Mouse (Mus musculus) mesoderm, embryonic 11.5 days (tissue): Measurements from ENCODE around the gene Exd2.
A peak's percentile ranks its signal among the peaks of the same experiment; 100 is the strongest.

Experiments used
- DNase-seq: peaks from one replicate; pipeline ENCODE4 v3.0.0-alpha.2; 2012; ENCODE audit warnings: low read depth, low spot score

Exd2 gene

DNA sequence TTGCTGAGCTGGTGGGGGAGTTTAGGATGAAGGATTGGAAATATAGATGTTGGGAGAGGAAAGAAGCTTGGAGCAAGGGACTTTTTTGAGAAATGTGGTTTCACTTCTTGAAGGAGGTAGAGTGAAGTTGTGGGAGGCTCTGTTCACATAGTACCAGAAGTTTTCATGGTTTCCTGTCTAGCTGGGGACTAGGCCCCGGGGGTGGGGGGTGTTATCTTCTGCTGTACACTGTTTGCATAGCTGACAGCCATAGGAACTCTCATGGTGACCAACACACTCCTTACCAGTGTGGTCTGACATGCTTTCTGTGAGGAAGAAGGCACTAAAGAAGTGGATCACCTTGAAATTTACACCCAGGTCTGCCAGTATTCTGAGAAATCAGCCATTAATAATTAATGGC, 32.8 kb downstream of the Exd2 start:
- DNase-seq, result no peak

DNA sequence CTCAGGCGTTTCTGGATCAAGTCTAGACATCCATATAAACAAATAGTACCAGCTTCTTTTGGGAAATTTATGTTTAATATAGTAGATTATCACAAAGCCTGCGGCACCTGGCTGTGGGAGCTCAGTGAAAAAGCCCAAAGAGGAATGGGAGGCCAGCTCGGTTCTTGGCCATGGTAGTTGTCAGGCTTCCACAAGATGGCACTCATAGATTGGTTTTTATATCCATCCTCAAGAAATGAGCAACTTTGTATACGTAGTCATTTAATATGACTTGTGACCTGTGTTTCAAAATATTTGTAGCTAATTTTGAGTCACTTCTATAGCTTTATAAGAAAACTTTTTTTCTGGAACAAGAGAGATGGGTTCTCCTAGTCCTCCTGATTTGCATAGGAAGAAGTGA, 35.5 kb downstream of the Exd2 start:
- DNase-seq, result no peak

DNA sequence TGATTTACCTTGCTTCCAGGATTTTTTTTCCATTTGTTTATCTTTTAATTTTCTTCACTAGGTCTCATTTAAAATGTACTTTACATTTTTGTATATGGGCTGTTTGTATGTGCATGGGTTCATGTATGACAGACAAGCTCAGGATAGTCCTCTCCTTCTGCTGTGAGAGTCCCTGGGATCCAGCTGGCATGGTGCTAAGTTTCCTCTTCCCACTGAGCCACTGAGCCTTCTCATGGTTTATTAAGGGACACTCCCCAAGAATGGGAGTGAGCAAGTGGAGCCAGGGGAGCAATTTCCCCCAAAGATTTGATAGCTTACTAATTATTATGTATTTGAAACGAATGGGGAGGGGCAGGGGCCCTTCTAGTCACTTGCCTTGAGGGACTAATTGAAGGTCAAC, 37.6 kb downstream of the Exd2 start:
- DNase-seq, result no peak

DNA sequence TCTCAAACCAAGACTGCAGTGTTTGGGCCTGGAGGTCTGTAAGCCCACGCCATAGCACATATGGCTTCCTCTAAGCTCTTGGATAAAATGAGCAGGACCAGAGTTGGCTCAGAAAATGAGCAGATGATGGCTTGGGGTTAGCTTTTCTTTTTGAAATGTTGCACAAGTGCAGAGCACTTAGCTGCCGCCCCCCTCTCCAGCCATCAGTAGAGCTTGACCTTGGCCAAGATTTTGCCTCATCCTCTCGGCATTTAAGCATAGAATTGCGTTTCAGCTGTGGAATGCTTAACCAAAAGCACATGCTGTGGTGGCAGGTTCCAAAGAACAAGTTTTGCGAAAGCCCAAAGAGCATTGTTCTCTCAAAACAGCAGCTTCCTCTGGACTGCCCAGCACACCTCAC, 41.8 kb downstream of the Exd2 start:
- DNase-seq, result no peak

DNA sequence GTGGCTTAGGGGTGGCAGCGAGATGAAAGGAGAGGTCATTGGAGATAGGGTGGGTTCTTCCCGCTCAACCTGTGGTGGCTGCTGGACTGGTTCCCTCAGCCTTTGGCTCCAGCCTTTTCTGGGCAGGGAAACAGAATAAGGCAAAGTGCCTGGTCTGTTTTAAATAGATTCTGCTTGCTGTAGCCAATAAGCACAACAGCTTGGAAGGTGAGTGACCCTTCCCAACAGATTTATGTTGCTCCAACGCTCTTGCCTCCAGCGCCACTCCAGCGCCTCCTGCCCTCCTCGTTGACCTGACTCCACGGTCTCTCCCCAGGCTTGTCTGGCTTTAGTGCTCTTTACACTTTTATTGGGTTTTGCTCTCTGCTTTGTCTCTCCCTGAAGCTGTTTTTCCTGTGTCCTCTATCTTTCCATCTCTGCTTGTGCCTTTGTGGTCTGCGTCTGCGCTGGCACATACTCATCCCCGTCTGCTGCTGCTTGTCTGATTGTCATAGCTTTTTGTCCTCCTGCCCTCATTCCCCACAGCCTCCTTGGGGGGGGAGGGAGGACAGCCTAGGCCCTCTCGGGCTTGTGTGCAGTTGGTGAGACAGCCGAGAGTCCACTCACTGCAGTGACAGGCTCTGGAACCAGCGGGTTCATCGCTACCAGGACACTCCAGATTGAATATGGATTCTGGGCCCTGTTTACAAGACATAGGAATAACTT, 44.3 kb downstream of the Exd2 start:
- peak; percentile 36 for DNase-seq

DNA sequence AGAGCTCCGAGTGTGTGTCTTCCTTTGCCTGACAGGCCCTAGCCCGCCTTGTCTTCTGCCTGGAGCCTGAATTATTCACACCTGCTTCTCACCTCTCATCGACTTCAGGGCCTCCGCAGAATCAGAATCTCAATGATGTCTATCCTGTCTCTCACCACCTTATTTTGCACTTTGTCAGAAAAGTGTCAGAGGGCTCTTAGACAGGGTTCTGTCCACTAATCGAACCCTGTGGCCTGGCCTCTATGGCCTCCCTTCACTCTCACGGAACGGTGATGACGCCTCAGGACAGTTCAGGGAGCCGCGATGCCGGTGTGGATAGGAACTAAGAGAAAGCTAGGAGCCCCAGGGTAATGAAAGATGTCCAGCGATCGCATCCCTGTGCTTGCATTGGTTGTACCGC, 55.1 kb downstream of the Exd2 start, which contains the start of gene Galnt16:
Gene Galnt16, plus strand, starts transcription at position 301 of the 400 bp plus-strand sequence.
- DNase-seq, result no peak

DNA sequence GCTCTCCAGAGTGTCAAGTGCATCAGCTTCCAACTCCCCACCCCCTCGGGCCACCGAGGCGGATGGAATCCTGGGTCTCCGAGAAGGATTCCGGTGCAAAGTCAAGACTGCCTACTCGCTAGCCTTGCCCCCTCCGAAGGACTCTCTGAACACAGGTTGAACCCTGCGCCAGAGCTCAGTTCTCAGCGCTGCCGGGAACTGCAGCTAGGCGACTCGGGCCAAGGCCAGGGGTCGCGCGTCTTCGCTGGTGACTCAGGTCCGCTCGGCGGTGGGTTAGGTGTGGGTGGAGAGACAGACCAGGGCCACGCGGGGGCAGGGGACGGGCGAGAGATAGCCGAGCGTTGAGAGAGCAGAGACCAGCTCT, 55.5 kb downstream of the Exd2 start:
- DNase-seq, result peak; percentile 55

DNA sequence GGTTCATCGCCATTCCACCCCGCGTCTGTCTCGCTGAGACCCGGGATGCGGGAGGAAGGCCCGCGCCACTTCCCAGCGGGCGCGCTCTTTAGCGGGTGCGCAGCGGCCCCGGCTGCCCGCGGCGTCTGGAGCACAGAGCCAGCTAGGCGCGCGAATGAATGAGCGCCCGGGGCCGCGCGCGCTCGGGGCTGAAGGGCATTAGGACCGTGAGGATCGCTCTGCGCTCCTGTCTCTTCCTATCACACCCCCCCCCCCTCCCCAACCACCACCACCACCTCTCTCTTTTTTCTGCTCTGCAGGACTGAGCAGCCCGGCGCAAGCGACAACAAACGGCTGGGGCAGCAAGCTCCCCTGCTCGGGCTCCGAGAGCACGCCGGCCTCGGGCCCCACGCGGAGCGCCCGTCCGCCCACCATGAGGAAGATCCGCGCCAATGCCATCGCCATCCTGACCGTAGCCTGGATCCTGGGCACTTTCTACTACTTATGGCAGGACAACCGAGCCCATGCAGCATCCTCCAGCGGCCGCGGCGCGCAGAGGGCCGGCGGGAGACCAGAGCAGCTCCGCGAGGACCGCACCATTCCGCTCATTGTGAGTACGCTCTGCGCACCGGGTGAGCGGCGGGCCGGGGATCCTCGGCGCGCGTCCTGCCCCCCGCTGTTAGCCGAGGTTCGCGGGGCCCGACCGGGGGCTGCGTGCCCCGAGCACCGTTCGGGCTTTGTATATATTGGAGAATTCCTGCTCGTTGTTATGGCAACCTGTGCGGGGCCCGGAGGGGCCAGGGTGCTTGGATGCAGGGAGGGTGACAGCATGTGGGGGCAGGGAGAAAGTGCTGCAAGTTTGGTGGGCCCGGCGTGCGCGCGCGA, 56.1 kb downstream of the Exd2 start:
- peak; percentile 77 for DNase-seq

DNA sequence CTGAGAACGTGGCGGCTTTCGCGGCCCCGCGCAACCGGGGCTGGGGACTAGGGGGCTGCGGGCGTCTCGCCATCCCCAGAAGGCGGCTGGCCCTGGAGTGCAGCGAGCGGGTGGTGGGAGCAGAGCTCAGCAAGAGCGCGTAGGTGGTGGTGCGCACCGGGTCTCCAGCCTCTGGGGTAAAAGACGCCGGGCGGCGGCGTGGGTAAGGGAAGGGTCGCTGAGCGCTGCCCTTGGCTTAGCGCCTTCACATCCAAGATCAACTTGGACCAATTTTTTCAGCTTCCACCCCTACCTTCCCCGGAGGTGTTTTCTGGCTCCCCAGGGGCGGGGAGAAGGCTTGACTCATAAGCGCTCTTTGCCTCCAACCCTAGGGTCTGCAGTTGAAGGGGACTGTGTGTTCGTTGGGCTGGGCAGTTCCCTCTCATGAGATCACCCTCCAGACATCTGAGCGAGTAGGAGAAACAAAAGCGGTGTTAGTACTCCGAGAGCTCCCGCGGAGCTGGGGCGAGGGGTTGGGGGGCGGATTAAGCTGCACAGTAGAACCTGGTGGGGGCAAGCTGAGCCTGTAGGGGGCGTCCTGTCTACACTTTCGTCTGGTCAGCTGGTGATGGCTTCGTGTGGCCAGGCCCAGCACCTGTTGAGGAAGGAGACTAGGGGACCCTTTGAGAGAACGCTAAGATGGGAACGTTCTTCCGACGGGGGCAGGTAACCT, 56.9 kb downstream of the Exd2 start:
- DNase-seq, result peak; percentile 71

DNA sequence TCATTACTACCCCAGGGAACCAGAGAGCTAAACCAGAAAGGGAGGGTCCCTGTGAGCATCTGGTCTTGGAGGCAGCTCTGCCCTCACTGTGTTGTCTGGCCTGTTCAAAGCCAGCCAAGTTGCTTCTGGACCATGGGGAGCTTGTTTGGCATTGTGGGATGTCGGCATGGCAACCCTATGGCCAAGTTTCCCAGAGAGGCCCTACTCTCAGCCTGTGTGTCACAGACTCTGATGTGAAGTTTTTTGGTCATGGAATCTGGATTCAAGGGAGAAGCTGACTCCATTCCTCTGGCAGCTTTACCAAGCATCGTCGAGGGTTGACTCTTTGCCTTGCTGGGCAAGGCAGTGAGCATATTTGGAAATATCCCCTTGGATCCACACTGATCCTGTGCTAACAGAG, 59.1 kb downstream of the Exd2 start:
- no peak for DNase-seq

DNA sequence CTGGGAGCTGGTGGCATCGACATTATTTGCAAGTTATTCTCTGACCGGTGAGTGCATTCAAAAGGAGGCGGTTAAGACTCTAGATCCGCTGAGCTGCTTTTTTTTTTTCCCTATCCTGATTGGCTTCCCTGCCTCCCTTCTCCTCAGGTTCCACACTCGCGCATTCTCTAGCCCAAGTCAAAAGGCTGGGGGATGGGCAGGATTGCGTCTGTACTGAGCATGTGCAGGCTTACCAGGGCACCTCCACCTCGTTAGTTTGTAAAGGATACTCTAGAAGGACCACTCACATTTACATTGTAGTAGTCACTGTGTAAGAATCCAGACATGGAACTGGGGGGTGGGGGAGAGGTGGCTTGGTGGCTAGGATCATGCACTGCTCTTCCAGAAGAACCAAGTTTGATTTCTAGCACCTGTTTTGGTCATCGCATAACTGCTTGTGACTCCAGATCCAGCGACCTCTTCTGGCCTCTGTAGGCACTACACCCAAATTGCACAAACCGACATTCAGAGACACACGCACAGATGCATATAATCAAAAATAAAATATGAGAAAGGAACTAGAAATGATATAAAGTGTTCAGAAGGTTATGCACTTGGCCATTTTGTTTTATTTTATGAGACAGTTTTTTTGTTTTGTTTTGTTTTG, 61.5 kb downstream of the Exd2 start:
- peak; percentile 56 for DNase-seq

DNA sequence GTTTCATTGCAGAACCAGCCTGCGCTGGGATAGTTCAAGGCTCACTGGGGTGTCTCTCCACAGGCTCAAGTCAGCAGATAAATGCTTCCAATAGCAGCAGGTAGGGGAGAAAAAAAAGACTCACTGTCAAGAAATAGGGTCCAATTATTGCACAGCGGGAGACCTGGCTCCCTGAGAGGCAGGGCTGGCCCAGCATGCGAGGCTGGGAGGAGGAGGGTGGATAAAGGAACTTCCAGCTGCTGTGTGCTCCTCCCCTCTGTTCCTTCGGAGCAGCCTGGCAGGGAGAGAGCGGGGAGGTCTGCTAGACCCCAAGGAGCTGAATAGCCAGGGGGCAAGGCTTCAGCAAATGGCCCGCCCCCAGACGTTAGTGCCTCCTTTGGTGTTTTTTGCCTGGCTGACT, 62.6 kb downstream of the Exd2 start:
- DNase-seq, result no peak

DNA sequence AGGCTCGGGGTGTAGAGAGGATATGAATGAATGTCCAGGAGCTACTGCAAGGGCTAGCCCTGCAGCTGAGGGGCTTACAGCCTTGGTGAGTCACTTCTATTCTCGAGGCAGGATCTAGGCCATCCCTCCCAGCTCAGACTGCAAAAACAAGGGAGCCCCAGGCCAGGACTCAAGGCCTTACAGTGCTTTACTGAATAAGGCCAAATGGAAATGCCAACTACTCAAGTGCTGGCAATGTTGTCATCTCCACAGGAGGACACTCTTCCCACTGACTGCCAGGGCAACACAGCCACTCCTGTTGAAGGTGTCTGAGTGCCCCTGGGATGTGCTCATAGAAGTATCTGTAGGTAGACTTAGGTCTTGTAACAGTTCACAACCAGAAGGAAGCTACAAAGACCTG, 63.6 kb downstream of the Exd2 start:
- DNase-seq, result no peak

DNA sequence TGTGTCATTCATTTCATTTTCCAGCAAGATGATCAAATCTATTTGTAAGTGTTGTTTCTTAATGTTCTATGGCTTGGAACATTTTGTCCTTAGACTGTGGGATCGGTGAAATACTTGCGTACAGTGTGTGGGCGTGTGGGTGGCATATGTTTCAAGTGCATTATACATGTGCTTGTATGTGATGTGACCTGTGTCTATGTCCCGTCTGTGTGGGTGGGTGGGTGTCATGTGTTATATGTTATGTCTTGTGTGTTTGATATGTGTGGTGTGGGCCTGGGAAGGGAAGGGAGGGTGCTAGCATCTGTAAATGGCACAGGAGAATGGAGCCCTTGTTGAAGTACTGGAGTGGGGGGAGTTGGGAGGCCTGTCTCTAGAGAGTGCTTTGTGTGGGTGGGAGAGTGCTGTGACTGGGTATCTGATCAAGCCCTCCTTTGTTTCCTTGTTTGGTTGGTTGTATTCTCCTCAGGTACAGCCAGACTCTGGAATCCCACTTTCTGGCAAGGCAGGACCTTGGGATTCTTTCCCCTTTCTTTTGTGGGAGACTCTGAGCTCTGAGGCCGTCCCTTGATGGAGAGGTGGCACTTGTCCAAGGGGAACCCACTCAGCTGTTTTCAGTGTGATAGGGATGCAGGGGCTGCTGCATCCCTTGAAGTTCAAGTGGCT, 65.0 kb downstream of the Exd2 start:
- no peak for DNase-seq

DNA sequence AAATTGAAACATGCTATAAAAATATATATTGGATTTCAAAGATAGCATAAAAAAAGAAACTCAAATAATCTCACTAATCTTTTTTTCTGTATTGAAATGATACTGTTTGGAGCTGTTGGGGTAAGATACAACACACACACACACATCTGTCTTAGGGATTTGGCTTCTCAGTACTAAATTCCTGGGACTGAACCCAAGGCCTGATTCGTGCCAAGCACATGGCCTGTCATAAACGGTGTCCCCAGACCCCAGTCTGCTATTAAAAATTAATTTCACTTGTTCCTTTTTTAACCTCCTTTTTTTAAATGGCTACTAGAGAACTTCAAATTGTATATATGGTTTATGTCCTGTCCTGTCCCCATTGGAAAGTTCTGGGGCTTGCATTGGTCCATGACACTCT, 67.2 kb downstream of the Exd2 start:
- no peak for DNase-seq

DNA sequence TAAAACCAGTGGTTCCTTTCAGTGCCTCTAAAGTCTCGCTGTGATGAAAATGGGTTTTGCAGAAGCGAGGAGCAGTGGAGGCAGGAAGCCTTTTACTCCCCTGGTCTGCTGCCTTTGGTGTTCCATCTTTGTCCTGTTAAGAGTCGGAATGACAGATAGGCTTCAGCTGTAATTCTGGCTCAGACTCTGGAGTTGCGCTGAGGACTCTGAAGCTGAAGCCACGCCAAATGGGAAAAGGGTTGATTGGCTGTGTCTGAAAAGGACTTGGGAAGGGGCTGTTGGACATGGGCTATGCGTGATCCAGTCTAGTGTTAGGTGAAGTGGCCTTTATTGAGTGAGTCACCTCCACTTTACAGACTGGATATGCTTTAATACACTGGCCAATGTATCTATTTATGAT, 67.7 kb downstream of the Exd2 start:
- DNase-seq, result no peak

DNA sequence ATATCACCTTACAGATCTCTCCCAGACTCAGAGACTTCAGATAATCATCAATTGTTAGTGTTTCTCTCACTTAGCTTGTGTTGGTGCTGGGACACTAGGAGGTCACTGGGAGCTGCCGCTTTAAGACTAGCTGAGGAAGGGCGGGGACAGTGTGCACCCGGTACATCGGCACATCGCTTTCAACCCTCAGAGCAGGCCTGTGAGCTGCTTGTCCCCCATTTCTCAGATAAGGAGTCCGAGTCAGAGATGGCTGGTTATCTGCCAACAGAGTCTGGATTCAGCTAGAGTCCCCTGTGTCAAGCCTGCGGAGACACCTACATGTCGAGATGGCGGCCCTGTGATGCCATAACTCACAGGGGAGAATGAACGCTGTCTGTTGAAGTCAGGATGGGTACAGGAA, 68.7 kb downstream of the Exd2 start:
- no peak for DNase-seq

DNA sequence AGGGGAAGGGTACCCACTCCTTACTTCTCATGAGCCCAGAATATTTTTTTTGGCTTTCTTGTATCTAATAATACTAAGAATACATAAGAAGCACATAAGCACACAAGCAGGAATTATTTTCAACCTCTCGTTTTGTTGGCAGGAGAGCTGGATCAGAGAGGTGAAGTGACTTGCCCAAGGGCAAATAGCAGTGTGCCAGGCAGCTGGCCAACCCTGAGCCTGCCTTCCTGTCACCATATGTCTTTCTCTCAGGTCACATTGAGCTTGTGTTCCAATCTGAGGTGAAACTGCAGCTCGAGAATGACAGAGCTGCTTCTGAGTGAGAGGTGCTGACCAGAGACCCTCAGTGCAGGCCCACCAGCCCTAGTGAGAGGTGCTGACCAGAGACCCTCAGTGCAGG, 71.0 kb downstream of the Exd2 start:
- DNase-seq, result no peak

DNA sequence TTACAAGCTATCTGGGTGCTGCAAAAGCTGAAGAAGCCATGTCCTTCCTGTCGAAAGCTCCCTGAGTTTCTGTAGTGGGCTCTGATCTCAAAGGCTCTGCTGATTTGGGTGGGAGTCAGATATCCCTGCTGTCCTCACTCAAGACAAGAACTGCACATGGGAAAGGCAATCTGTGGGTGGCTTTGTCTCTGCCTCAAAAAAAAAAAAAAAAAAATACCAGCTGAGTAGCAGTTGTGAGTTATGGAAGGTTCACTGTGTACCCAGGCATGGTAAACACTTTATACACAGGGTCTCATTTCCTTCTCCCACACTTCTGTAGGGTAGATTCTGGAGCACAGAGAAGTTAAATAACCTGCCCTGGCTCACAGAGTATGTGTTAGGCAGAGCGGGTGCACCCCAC, 74.4 kb downstream of the Exd2 start:
- DNase-seq, result no peak

DNA sequence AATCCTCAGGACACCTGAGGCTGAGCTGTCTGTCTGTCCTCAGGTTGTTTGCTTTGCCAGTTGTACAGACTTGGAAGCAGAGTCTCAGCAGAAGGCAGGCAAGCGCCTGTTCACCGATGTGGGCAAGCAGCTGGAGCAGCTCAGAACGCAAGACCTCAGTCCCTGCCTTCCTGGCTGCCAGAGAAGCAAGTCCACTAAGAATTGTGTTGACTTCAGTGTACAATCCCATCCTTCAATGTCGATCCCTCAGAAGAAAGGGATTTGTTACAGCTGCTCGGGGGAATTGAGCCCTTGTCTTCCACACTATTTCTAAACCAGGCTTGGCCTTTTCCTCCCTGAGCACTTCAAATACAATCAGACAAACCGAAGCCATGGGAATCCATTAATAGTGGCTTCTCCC, 75.4 kb downstream of the Exd2 start:
- DNase-seq, result no peak

DNA sequence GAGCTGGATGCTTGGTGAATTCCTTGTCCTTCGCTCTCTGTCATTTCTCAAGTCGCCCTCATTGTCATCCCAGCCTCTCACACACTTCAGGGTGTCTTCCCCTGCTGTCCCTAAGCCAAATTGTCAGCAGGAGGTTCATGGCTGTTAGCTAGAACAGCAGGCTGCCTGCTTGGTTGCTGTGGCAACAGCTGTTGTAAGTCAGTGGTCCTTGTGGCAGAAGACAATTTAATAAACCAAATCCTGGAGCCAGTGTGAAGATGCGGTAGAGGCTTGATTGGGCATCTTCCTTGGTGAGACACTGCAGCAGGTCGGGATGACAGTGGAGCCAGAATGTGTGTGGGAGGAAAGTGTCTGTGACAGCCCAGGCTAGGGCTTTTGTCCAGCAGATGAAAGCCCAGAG, 82.4 kb downstream of the Exd2 start:
- no peak for DNase-seq

DNA sequence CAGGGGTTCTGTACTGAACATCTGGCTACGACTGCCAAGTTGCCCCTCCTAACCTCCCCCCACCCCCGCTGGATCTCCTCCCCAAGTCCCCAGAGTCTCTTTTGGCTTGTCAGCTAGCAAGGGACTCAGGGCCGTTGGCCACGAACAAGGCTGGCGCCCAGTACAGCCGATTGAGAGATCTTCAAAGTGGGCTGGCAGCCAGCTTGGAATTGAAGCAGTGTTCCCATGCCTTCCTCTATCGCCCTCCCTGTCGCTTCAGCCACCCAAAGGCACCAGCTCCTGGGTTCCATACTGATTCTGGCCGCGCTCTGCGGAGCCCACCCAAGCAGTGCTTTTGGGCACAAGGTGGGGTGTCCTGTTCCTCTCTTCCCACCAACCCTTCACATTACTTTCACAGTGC, 86.8 kb downstream of the Exd2 start:
- no peak for DNase-seq
